Mouse (Mus musculus) kidney, embryonic 15.5 days (tissue): ENCODE results near the gene Phactr2. TPM values are rescaled to one million over a fixed set of nuclear protein-coding genes. Genes with fewer than 3 reads are reported as not detected.

ENCODE experiments used
- ATAC-seq: fragments of 200-750 bp; cut with Nextera tagmentation; replicated peaks from 2 replicates; pipeline ENCODE4 v1.8.0; 2017; ENCODE audit warnings: moderate TSS enrichment; ENCODE audit not compliant: low FRiP score
- H3K27ac ChIP-seq: fragments of 300-500 bp; sonication (generic); 2 replicates; pipeline ENCODE4 v1.5.1; 2015; ENCODE audit warnings: mild to moderate bottlenecking, inconsistent platforms
- H3K27me3 ChIP-seq: fragments of 300-500 bp; sonication (generic); 2 replicates; pipeline ENCODE4 v1.6.1; 2015; ENCODE audit warnings: inconsistent platforms
- H3K36me3 ChIP-seq: fragments of 300-500 bp; sonication (generic); 2 replicates; pipeline ENCODE4 v1.6.1; 2015; ENCODE audit warnings: inconsistent platforms
- H3K4me1 ChIP-seq: fragments of 300-500 bp; sonication (generic); 2 replicates; pipeline ENCODE4 v1.6.1; 2015; ENCODE audit warnings: inconsistent platforms
- H3K4me2 ChIP-seq: fragments of 300-500 bp; sonication (generic); 2 replicates; pipeline ENCODE4 v1.6.1; 2015; ENCODE audit warnings: moderate library complexity, mild to moderate bottlenecking, inconsistent platforms
- H3K4me3 ChIP-seq: fragments of 300-500 bp; sonication (generic); replicated peaks from 2 replicates; pipeline ENCODE4 v1.5.1; 2015; ENCODE audit warnings: mild to moderate bottlenecking, inconsistent platforms
- H3K9ac ChIP-seq: fragments of 300-500 bp; sonication (generic); 2 replicates; pipeline ENCODE4 v1.6.1; 2015; ENCODE audit warnings: mild to moderate bottlenecking, inconsistent platforms
- H3K9me3 ChIP-seq: fragments of 300-500 bp; sonication (generic); replicated peaks from 2 replicates; pipeline ENCODE4 v1.6.1; 2016; ENCODE audit warnings: inconsistent platforms
- WGBS: fragments of 180-500 bp; shearing (Covaris S2); methylation state at CpG from one replicate; pipeline ENCODE4 v1.1.7; 2015; ENCODE audit warnings: mixed read lengths; 5-methylcytosine and 5-hydroxymethylcytosine counted together
- polyA plus RNA-seq: library from polyadenylated mRNA; unstranded; fragments of >200 nt; fragmentation: Nextera tagmentation; extraction: Ambion mirVana; gene quantifications from 2 replicates; pipeline ENCODE4 v1.2.1, GENCODE M21; 2015

Phactr2 gene
- polyA plus RNA-seq, 1 experiment from 2014 or later: 30.6 TPM

GRCm38 (mm10) chr10:13230716-13231115 lies 243.5 kb downstream of the Phactr2 start:
- Histone ChIP-seq H3K27ac (no peak overlapping the region), H3K9ac (no peak overlapping the region), H3K4me1 (peaks cover 11% of the 10 kb centered on the region), H3K27me3 (no peaks in the 10 kb centered on the region), H3K4me3 (no peak overlapping the region), H3K4me2 (no peak overlapping the region), H3K9me3 (no peaks in the 10 kb centered on the region), H3K36me3 (peaks cover 35% of the 10 kb centered on the region)
- WGBS: 90% methylated on average over 7 of the region's 7 CpGs
- ATAC-seq: no peak

- Histone ChIP-seq H3K4me3 (no peak overlapping the region), H3K4me1 (no peaks in the 10 kb centered on the region), H3K4me2 (no peak overlapping the region), H3K36me3 (peaks cover 37% of the 10 kb centered on the region), H3K9ac (no peak overlapping the region), H3K27me3 (no peaks in the 10 kb centered on the region), H3K27ac (no peak overlapping the region), H3K9me3 (no peaks in the 10 kb centered on the region)
- ATAC-seq: no peak
- 89% methylated on average over 7 of the region's 7 CpGs for WGBS
Observed at GRCm38 (mm10) chr10:13225377-13226063, 248.7 kb downstream of the Phactr2 start.

GRCm38 (mm10) chr10:13222135-13222534 lies 252.1 kb downstream of the Phactr2 start:
- no peak for ATAC-seq
- Histone ChIP-seq H3K9ac (no peak overlapping the region), H3K9me3 (no peaks in the 10 kb centered on the region), H3K36me3 (peaks cover 20% of the 10 kb centered on the region), H3K4me2 (no peak overlapping the region), H3K4me3 (no peak overlapping the region), H3K27me3 (no peaks in the 10 kb centered on the region), H3K4me1 (no peaks in the 10 kb centered on the region), H3K27ac (no peak overlapping the region)
- WGBS: 74% methylated on average over 3 of the region's 3 CpGs

GRCm38 (mm10) chr10:13220061-13220460 lies 254.2 kb downstream of the Phactr2 start:
- 62% methylated on average over 1 of the region's 1 CpGs for WGBS
- Histone ChIP-seq H3K9ac (no peak overlapping the region), H3K4me2 (no peak overlapping the region), H3K36me3 (peaks cover 22% of the 10 kb centered on the region), H3K4me1 (no peaks in the 10 kb centered on the region), H3K9me3 (no peaks in the 10 kb centered on the region), H3K27me3 (no peaks in the 10 kb centered on the region), H3K27ac (0 out of 2 replicates have a peak overlapping the region, but pooled peaks have one; percentile 49), H3K4me3 (no peak overlapping the region)
- peak; percentile 80; the same call in 1 of the 2 replicates for ATAC-seq

GRCm38 (mm10) chr10:13213956-13214355 lies 260.3 kb downstream of the Phactr2 start:
- no peak overlapping the region for H3K27ac ChIP-seq
- WGBS: 70% methylated on average over 12 of the region's 12 CpGs

GRCm38 (mm10) chr10:13212829-13213228 lies 261.4 kb downstream of the Phactr2 start:
- WGBS: 66% methylated on average over 6 of the region's 6 CpGs
- H3K27me3 ChIP-seq: no peaks in the 10 kb centered on the region
- ATAC-seq: no peak
- no peaks in the 10 kb centered on the region for H3K4me1 ChIP-seq
- H3K36me3 ChIP-seq: peaks cover 16% of the 10 kb centered on the region; the same call in 1 of the 2 replicates
- no peak overlapping the region for H3K4me3 ChIP-seq
- H3K4me2 ChIP-seq: no peak overlapping the region
- no peak overlapping the region for H3K27ac ChIP-seq
- H3K9me3 ChIP-seq: no peaks in the 10 kb centered on the region
- no peak overlapping the region for H3K9ac ChIP-seq

More at GRCm38 (mm10) chr10:13213956-13214355, 260.3 kb downstream of the Phactr2 start:
- Histone ChIP-seq H3K4me1 (no peaks in the 10 kb centered on the region), H3K4me2 (no peak overlapping the region), H3K9me3 (no peaks in the 10 kb centered on the region), H3K27me3 (no peaks in the 10 kb centered on the region), H3K9ac (no peak overlapping the region), H3K36me3 (peaks cover 16% of the 10 kb centered on the region; the same call in 1 of the 2 replicates), H3K4me3 (no peak overlapping the region)
- no peak for ATAC-seq

GRCm38 (mm10) chr10:13212326-13212725 lies 261.9 kb downstream of the Phactr2 start:
- Histone ChIP-seq H3K9me3 (no peaks in the 10 kb centered on the region), H3K4me2 (no peak overlapping the region), H3K9ac (no peak overlapping the region), H3K4me3 (no peak overlapping the region), H3K27ac (no peak overlapping the region), H3K27me3 (no peaks in the 10 kb centered on the region), H3K4me1 (no peaks in the 10 kb centered on the region), H3K36me3 (peaks cover 16% of the 10 kb centered on the region; the same call in 1 of the 2 replicates)
- WGBS: 86% methylated on average over 9 of the region's 9 CpGs
- no peak for ATAC-seq

GRCm38 (mm10) chr10:13209930-13210637 lies 264.1 kb downstream of the Phactr2 start:
- H3K4me2 ChIP-seq: no peak overlapping the region
- H3K36me3 ChIP-seq: peaks cover 10% of the 10 kb centered on the region; the same call in 1 of the 2 replicates
- no peak for ATAC-seq
- H3K4me1 ChIP-seq: no peaks in the 10 kb centered on the region
- H3K9me3 ChIP-seq: no peaks in the 10 kb centered on the region
- H3K27ac ChIP-seq: peak overlapping the region; percentile 58; the same call in 1 of the 2 replicates
- no peak overlapping the region for H3K9ac ChIP-seq
- H3K27me3 ChIP-seq: no peaks in the 10 kb centered on the region
- H3K4me3 ChIP-seq: no peak overlapping the region
- WGBS: 58% methylated on average over 8 of the region's 8 CpGs

- Histone ChIP-seq H3K9ac (no peak overlapping the region), H3K4me3 (no peak overlapping the region), H3K27me3 (no peaks in the 10 kb centered on the region), H3K4me1 (no peaks in the 10 kb centered on the region), H3K27ac (no peak overlapping the region), H3K4me2 (no peak overlapping the region), H3K9me3 (no peaks in the 10 kb centered on the region), H3K36me3 (peaks cover 7% of the 10 kb centered on the region; the same call in 1 of the 2 replicates)
- whole genome bisulfite sequencing: 73% methylated on average over 3 of the region's 3 CpGs
- no peak for ATAC-seq
Observed at GRCm38 (mm10) chr10:13209506-13209905, 264.7 kb downstream of the Phactr2 start.

- H3K4me2 ChIP-seq: no peak overlapping the region
- H3K27ac ChIP-seq: no peak overlapping the region
- no peaks in the 10 kb centered on the region for H3K9me3 ChIP-seq
- H3K36me3 ChIP-seq: peaks cover 4% of the 10 kb centered on the region; the same call in 1 of the 2 replicates
- no peaks in the 10 kb centered on the region for H3K27me3 ChIP-seq
- H3K9ac ChIP-seq: no peak overlapping the region
- no peaks in the 10 kb centered on the region for H3K4me1 ChIP-seq
- ATAC-seq: no peak
- WGBS: 92% methylated on average over 4 of the region's 4 CpGs
- H3K4me3 ChIP-seq: no peak overlapping the region
Observed at GRCm38 (mm10) chr10:13209061-13209460, 265.2 kb downstream of the Phactr2 start.

- H3K27me3 ChIP-seq: no peaks in the 10 kb centered on the region
- 92% methylated on average over 6 of the region's 6 CpGs for WGBS
- no peaks in the 10 kb centered on the region for H3K4me1 ChIP-seq
- H3K36me3 ChIP-seq: no peaks in the 10 kb centered on the region
- H3K9ac ChIP-seq: no peak overlapping the region
- no peak overlapping the region for H3K27ac ChIP-seq
- ATAC-seq: no peak
- H3K4me2 ChIP-seq: no peak overlapping the region
- H3K9me3 ChIP-seq: no peaks in the 10 kb centered on the region
- H3K4me3 ChIP-seq: no peak overlapping the region
Observed at GRCm38 (mm10) chr10:13201741-13202293, 272.4 kb downstream of the Phactr2 start.

GRCm38 (mm10) chr10:13200862-13201261 lies 273.4 kb downstream of the Phactr2 start:
- 89% methylated on average over 3 of the region's 3 CpGs for WGBS
- H3K27me3 ChIP-seq: no peaks in the 10 kb centered on the region
- no peak for ATAC-seq

More at GRCm38 (mm10) chr10:13200862-13201261, 273.4 kb downstream of the Phactr2 start:
- Histone ChIP-seq H3K9me3 (no peaks in the 10 kb centered on the region), H3K9ac (no peak overlapping the region), H3K4me3 (no peak overlapping the region), H3K4me2 (no peak overlapping the region), H3K4me1 (no peaks in the 10 kb centered on the region), H3K27ac (no peak overlapping the region), H3K36me3 (no peaks in the 10 kb centered on the region)
